Mouse (Mus musculus) E14TG2a.4 (cell line): ENCODE results near the gene Cpeb2.

ENCODE experiments used
- H3K27me3 ChIP-seq: 2 replicates; pipeline ENCODE4 v1.6.1; 2014; ENCODE audit warnings: low read length, control low read depth; ENCODE audit not compliant: insufficient read depth
- H3K36me3 ChIP-seq: 2 replicates; pipeline ENCODE4 v1.6.1; 2014; ENCODE audit warnings: low read length, control low read depth; ENCODE audit not compliant: insufficient read depth
- H3K4me1 ChIP-seq: replicated peaks from 2 replicates; pipeline ENCODE4 v1.6.1; 2014; ENCODE audit warnings: low read depth, low read length, control low read depth
- H3K4me3 ChIP-seq: replicated peaks from 2 replicates; pipeline ENCODE4 v1.5.1; 2014; ENCODE audit warnings: mild to moderate bottlenecking, low read length
- H3K9me3 ChIP-seq: 2 replicates; pipeline ENCODE4 v1.6.1; 2014; ENCODE audit warnings: low read length, control low read depth
- CTCF ChIP-seq: conservative IDR thresholded peaks from 2 replicates; pipeline ENCODE4 v1.5.1; 2014; ENCODE audit warnings: low read length
- NANOG ChIP-seq: IDR thresholded peaks from 2 replicates; pipeline ENCODE4 v1.6.1; 2014; ENCODE audit warnings: borderline replicate concordance, low read length, mixed read lengths
- POU5F1 ChIP-seq: IDR thresholded peaks from 2 replicates; pipeline ENCODE4 v1.6.1; 2014; ENCODE audit warnings: low read length, borderline replicate concordance

Cpeb2 gene

GRCm38 (mm10) chr5:43257490-43257889, 24.5 kb downstream of the Cpeb2 start:
- Histone ChIP-seq H3K27me3 (no peaks in the 10 kb centered on the region), H3K4me1 (no peaks in the 10 kb centered on the region), H3K9me3 (no peaks in the 10 kb centered on the region), H3K36me3 (no peaks in the 10 kb centered on the region), H3K4me3 (no peak overlapping the region)
- TF ChIP-seq POU5F1 (no peak), CTCF (no peak), NANOG (no peak)

- Histone ChIP-seq H3K4me1 (no peaks in the 10 kb centered on the region), H3K4me3 (no peak overlapping the region), H3K9me3 (no peaks in the 10 kb centered on the region), H3K27me3 (no peaks in the 10 kb centered on the region), H3K36me3 (no peaks in the 10 kb centered on the region)
- TF ChIP-seq POU5F1: no peak
- TF ChIP-seq NANOG: no peak
- TF ChIP-seq CTCF: no peak
Measured at GRCm38 (mm10) chr5:43258472-43259142, 25.6 kb downstream of the Cpeb2 start.

GRCm38 (mm10) chr5:43261814-43262213, 28.8 kb downstream of the Cpeb2 start:
- Histone ChIP-seq H3K4me1 (no peaks in the 10 kb centered on the region), H3K36me3 (no peaks in the 10 kb centered on the region), H3K27me3 (no peaks in the 10 kb centered on the region), H3K9me3 (no peaks in the 10 kb centered on the region), H3K4me3 (no peak overlapping the region)
- TF ChIP-seq CTCF: no peak
- no peak for TF ChIP-seq NANOG
- no peak for TF ChIP-seq POU5F1

GRCm38 (mm10) chr5:43263951-43264350, 31.0 kb downstream of the Cpeb2 start:
- Histone ChIP-seq H3K36me3 (no peaks in the 10 kb centered on the region), H3K27me3 (no peaks in the 10 kb centered on the region), H3K4me1 (no peaks in the 10 kb centered on the region), H3K4me3 (no peak overlapping the region), H3K9me3 (no peaks in the 10 kb centered on the region)
- TF ChIP-seq NANOG: no peak

- Histone ChIP-seq H3K9me3 (no peaks in the 10 kb centered on the region), H3K36me3 (no peaks in the 10 kb centered on the region), H3K4me1 (no peaks in the 10 kb centered on the region), H3K27me3 (no peaks in the 10 kb centered on the region), H3K4me3 (no peak overlapping the region)
- no peak for TF ChIP-seq CTCF
- TF ChIP-seq NANOG: no peak
- no peak for TF ChIP-seq POU5F1
Measured at GRCm38 (mm10) chr5:43264696-43265095, 31.7 kb downstream of the Cpeb2 start.

- H3K4me1 ChIP-seq: no peaks in the 10 kb centered on the region
Measured at GRCm38 (mm10) chr5:43277982-43278381, 45.0 kb downstream of the Cpeb2 start.

GRCm38 (mm10) chr5:43279774-43280173, 46.8 kb downstream of the Cpeb2 start:
- no peak overlapping the region for H3K4me3 ChIP-seq
- TF ChIP-seq POU5F1 (no peak), NANOG (no peak), CTCF (no peak)
- H3K27me3 ChIP-seq: no peaks in the 10 kb centered on the region
- no peaks in the 10 kb centered on the region for H3K4me1 ChIP-seq
- no peaks in the 10 kb centered on the region for H3K9me3 ChIP-seq
- no peaks in the 10 kb centered on the region for H3K36me3 ChIP-seq

More at GRCm38 (mm10) chr5:43277982-43278381, 45.0 kb downstream of the Cpeb2 start:
- H3K27me3 ChIP-seq: no peaks in the 10 kb centered on the region
- no peaks in the 10 kb centered on the region for H3K36me3 ChIP-seq
- H3K9me3 ChIP-seq: no peaks in the 10 kb centered on the region
- H3K4me3 ChIP-seq: no peak overlapping the region
- TF ChIP-seq CTCF: no peak
- no peak for TF ChIP-seq POU5F1
- no peak for TF ChIP-seq NANOG

GRCm38 (mm10) chr5:43285756-43286155, 52.8 kb downstream of the Cpeb2 start:
- no peaks in the 10 kb centered on the region for H3K9me3 ChIP-seq
- no peaks in the 10 kb centered on the region for H3K4me1 ChIP-seq
- TF ChIP-seq POU5F1 (no peak), NANOG (no peak), CTCF (no peak)
- no peaks in the 10 kb centered on the region for H3K27me3 ChIP-seq
- no peaks in the 10 kb centered on the region for H3K36me3 ChIP-seq
- no peak overlapping the region for H3K4me3 ChIP-seq

GRCm38 (mm10) chr5:43289752-43290446, 56.9 kb downstream of the Cpeb2 start:
- Histone ChIP-seq H3K27me3 (no peaks in the 10 kb centered on the region), H3K4me1 (no peaks in the 10 kb centered on the region), H3K36me3 (no peaks in the 10 kb centered on the region), H3K9me3 (no peaks in the 10 kb centered on the region), H3K4me3 (no peak overlapping the region)
- no peak for TF ChIP-seq CTCF
- TF ChIP-seq POU5F1: no peak
- TF ChIP-seq NANOG: no peak
